Mouse (Mus musculus) neutrophil, adult 5-6 weeks (primary cell): ENCODE measurements around the gene Rps23. TPM values are rescaled to one million over a fixed set of nuclear protein-coding genes. Genes with fewer than 3 reads are reported as not detected.
"Not testable (repeated sequence)": the region's sequence is repeated elsewhere in the genome, so short reads cannot be mapped to it uniquely, and the experiment has no call there.

Experiments used
- ATAC-seq: fragments of 151-379, 151-347 bp; 2 replicates; pipeline ENCODE4 v1.8.0; 2017; ENCODE audit warnings: mild to moderate bottlenecking, moderate TSS enrichment; ENCODE audit not compliant: insufficient number of reproducible peaks, poor library complexity, low FRiP score, severe bottlenecking; ENCODE audit errors: extremely low read depth
- total RNA-seq: library from RNA; stranded (forward); fragments of 200-1000 nt; gene quantifications from 2 replicates; pipeline ENCODE4 v1.2.3, GENCODE M21; 2017

Rps23 gene
- total RNA-seq, 1 experiment from 2014 or later, result 1,093 TPM

DNA sequence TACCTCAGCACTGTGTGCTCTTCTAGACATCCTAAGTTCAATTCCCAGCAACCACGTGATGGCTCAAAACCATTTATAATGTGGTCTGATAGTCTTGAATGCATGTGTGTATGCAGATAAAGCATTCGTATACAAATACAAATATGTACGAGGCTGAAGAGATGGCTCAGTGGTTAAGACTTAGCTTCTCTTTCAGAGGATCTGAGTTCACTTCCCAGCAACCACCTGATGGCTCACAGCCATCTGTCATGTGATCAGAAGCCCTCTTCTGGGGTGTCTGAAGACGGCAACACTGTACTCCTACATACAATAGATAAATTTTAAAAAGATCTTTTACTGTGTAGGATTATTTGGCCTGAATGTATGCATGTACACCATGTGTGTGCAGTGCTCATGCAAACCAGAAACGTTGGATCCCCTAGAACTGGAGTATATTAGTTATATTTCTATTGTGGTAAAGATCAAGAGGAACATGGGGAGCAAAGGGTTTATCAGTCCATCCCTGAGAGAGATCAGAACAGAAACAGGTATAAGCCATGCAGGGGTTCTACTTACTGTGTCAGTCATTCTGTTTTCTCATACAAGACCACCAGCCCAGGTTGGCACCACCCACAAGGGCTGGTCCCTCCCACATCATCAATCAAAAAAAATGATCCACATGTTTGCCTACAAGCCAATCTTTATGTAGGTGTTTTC, 4.3 kb downstream of the Rps23 start:
- no peak for ATAC-seq

DNA sequence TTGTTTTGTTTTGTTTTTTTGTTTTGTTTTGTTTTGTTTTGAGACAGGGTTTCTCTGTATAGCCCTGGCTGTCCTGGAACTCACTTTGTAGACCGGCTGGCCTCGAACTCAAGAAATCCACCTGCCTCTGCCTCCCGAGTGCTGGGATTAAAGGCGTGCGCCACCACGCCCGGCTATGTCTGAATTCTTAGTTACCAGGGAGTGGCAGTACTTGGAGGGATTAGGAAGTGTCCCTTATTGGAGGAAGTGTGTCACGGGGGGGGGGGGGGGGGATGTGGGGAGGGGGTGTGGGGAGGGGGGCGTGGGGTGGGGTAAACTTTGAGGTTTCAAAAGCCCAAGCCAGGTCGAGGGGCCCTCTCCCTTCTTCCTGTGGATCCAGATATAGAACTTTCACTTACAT, 5.5 kb downstream of the Rps23 start:
- ATAC-seq, result not testable (repeated sequence)

DNA sequence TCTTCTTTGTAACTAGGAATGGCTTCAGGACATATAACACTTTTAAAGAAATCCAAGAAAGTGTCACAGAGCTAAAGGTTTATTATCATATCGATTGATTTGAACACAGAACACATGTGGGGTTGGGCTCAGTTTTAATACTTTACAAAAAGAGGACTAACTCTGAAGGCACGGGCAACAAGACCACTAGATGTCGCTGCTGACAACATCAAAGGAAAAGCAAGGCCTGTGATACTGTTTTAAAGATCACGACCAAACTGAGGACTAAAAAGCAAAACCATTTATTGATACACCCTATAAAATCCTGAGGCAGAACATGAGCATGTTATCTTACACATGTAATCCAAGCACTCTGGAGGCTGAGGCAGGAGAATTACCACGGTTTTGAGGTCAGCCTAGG, 7.1 kb downstream of the Rps23 start:
- ATAC-seq, result peak; percentile 76

DNA sequence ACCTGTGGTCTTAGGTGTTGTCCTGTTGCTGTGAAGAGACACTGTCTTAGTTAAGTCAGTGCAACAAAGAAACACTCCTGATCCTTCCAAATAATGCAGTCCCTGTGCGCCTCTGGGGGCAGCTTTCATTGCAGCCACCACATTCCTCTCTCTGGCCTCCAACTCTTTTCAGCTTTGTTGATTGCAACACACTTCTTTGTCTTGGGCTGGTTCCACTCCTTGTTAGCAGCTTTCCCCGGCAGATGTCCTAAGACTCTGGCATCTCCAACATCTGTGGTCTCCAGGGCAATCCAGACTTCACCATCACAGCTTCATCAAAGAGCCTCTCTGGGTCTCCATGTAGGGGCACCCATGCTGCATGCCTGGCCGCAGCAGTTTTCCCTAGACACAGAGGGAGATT, 10.5 kb downstream of the Rps23 start:
- ATAC-seq, result no peak

DNA sequence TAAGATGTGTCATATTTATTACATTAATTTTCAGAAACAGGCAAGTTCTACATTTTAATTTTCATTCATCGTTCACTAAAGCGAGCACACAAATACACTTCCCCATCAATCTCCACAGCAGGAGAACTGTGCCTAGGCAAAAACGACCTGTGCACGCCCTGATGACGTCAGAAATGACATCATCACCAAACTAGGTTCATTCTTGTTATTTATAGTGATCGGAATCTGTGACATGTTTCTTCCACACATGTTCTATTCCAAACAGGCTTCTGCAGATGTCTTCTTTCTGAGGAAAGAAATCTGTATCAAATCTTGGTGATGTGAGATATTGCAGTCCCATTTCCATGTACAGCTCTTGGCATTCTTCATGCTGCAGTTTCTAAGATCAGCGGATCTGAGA, 13.1 kb downstream of the Rps23 start:
- no peak for ATAC-seq

DNA sequence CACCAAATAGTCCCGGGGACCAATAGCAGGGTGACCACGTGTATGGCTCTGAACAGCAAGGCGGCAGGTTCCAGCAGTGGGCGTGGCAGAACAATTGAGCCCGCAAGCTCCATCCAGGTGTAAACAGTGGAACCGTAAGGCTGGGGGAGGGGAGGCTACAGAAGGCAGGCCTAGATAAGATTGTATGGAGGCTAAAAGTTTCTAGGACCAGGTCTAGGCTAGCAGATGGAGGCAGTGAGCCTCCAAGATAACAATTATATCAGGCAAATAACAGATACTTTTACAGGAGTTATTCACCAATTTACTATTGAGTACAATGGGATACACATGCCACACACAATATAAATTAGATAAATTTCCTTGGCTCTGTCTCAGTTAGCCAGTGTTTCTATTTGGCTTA, 16.4 kb downstream of the Rps23 start:
- ATAC-seq, result no peak

DNA sequence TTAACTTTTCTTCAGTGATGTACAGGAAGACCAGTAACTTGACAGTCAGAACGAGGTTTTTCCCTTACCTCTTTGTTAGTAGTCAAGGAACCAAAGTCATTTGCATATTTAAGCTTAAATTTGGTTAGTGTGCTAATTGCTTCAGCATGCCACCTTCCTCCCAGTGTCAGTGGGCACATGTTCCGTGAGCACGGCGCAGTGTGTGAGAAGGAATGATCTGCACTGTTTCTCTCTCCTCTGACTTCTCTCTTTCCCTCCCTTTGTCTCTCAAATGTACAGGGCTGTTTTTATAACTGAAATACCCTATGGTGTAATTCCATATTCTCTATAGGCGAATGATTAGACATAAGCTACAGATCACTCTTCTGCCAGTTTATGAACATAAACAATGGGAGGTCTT, 16.8 kb downstream of the Rps23 start:
- no peak for ATAC-seq

DNA sequence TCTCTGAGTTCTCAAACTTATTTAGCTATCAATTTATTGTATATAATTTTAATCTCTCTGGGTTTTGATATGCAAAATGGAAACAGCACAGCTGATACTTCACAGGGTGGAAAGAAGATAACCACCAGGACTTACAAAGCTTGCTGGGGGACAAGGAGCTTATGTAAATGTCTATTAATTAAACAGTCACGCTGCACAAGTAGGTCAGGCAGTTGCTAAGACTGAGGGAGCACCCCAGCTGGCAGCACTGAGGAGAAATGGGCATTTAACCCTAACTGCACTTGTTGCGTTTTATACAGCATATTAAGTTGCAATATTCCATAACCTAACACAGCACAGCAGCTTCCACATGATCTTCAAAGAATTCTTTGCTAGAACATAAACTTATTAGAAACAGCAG, 36.1 kb downstream of the Rps23 start:
- ATAC-seq, result no peak

DNA sequence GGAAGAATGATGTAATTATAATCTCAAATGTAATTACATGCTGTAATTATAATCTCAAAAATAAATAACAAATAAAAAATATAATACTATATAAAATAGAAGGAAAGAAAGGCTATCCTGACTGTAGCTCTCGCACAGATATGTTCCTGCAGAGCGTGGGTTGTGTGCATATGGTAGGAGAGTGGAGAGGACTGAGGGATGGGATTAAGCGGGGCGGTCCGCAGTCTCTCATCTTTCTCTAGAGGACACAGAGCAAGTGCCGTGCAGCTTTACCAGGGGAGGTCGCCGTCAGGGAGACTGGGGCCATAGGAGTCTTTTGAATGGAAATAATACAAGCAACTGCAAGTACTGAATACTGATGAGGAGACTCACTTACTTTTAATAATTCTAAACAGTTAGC, 37.8 kb downstream of the Rps23 start:
- ATAC-seq, result no peak

DNA sequence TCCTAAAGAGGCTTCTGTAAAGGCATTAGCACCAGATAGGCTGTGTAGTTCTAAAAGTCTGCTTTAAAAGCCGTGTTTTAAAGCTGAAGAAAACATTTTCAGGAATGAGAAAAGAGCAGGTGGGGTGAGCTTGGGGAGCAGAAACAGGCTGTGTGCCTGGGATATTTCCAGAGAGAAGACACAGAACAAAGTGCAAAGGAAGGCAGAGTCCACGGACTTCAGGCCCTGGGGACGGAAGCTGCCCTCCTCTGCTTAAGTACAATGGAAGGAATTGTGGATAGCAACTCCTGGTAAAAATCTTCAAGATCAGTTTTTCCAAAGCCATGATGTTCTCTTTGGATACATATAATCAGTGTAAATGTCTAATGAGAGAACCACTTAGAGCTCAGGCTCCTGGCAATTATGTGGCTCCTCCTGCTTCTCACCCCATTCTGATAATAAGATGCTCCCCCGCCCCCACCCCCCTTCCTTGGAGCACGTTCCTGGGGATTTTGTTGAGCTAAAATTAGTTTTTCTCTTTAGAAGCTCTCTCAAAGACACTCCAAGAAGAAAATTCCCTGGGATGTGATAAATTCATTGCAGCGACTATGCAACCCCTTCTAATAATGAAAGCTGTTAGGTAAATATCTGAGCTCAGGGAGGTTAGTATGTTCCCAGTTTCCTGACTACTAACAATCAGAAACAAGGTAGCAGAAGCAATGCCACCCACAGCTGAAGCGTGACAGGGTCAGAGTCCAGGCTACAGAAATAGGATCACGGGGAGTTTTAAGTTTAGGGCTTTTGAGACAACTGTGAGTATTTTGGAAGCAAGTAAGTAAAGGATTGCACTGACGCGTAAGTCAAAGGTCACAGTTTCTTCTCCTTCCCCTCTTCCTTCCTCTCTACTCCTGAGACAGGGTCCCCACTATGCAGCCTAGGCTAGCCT, 40.3 kb downstream of the Rps23 start:
- no peak for ATAC-seq

DNA sequence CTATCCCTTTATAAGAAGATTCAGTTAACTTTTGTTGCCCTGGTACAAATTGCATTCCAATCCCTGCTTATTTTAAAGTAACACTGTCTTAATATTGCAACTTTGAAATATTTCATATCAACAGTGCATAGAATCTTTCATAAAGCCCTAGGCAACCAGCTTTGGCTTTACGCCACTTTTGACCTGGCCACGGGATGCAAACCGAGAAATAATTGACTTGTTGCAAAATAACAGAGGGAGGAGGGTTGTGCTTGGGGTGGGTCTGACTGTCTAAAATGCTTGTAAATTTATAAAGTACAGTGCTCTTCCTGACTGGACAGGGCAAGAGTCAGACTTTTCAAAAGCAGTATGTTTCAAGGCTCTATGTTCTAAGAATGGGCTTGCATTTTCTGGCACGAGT, 41.8 kb downstream of the Rps23 start:
- ATAC-seq, result no peak

DNA sequence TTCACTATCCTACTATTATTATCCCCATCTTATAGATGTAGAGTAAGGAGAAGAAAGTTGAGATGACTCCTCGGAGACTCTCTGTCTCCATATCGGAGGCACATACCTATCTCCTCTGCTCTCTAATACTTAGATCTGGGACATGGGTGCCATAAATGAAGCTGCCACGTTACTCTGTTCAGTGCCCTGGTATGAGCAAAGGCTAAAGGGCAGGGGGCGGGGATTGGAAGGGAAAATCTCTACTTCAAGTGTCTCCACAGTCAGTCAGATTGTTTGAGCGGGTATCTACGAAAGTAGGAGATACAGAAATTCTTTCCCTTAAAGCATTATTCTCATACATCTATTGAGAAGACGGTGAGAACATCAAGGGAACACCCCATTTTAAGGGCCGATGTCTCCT, 43.2 kb downstream of the Rps23 start:
- ATAC-seq, result no peak

DNA sequence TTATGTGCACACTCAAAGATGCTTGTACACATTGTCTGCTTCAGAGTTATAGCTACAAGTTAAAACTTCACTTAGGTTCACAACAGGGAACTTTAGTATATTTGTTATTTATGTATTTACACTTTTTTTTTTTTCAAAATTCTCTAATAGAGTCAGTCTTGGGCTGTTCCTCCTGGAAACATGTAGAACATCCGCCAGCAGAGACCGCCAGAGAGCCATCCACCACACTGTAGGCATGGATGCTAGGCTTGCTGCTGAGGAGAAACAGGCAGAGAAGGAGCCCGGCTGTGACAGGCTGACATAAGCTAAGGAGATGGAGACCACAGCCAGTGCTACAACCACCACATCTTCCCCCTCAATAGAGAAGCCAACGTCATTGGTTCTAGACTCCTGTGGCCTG, 44.7 kb downstream of the Rps23 start:
- ATAC-seq, result peak; percentile 70; the same call in 1 of the 2 replicates

DNA sequence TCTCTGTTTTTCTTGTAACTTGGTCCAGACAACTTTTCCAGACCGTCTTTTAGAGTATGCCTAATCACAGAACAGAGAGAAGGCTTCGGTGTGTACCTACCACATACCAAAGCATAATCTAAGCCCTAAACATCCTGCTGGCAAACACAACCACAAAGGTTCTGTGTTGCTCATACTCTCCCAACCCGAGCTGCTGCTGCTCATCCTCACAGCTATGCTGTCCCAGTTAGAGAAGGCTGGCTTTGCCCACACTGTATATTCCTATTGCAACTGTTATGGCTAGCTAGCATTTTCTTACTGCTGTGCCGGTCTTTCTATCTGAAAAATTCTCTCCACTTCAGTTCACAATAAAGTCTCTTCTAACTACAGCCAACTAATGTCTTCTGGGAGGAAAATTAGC, 46.2 kb downstream of the Rps23 start:
- no peak for ATAC-seq

DNA sequence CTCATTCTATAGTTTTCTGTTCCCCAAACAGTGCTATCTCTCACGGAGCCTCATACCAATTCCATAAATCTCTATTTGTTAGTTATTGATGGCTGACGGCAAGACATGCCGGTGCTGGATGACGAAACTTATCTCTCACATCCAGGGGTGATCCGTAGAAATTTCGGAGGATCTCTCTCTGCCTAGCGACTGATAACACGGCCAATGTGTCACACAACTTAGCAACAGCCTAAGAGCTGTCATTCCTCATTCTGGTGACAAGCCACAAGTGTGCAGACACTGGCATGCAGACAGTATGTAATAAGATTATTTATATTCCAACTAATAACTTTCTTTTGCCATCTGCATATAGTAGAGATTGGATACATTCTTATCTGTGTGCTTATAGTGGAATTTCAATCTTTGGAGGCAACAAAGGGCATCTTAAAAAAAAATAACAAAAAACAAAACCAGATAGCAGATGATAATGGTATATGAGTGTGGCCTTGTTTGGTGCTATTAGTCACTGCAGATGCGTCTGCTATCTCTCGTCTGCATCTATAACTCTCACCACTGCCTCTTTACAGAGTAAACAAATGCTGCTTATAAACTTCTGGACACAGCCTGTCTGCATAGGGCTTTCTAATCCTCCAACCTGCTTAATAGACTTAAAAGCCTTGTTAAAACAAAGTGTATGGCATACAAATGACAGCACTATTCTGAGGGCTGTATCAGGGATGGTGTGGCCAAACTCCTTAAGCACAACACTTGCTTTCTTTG, 47.7 kb downstream of the Rps23 start:
- no peak for ATAC-seq

DNA sequence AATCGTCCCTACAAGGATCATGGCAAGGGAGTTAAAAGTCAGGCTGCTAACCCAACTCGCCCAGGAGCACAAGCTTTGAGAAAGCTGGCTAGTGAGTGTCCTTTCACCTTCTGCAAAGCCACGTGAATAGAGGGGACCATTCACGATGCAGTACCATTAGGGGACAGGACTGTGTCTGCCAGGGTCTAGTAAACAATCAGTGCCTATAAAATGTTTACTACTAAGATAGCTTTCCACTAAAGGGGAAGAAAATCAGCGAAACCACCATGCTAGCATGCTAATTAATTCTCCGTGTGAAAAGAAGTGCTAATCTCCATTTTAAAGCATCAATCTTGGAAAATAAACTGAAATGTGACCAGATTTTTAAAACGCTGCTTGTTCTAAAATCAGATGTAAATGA, 50.7 kb downstream of the Rps23 start:
- no peak for ATAC-seq
